Mouse (Mus musculus): Measurements from ENCODE around the gene Lad1. TPM values are rescaled to one million over a fixed set of nuclear protein-coding genes. Genes with fewer than 3 reads are reported as not detected.

Lad1 gene
- polyA plus RNA-seq, 1 experiment from 2014 or later: 0.75 TPM

GRCm38 (mm10) chr1:135812205-135812604, 6.2 kb upstream of the Lad1 start:
- Histone ChIP-seq H3K27ac (no peak overlapping the region), H3K27me3 (replicated peaks) (peaks cover 6% of the 10 kb centered on the region), H3K4me3 (no peak overlapping the region), H3K36me3 (no peaks in the 10 kb centered on the region), H3K4me1 (0 out of 2 replicates have a peak, but pooled peaks cover 2% of the 10 kb centered on the region), H3K9me3 (no peaks in the 10 kb centered on the region), H3K4me2 (replicated peaks) (no peak overlapping the region), H3K9ac (no peak overlapping the region)
- WGBS: 85% methylated on average over 3 of the region's 3 CpGs
- ATAC-seq (ENCODE audit: low FRiP score, low read depth): no peak

GRCm38 (mm10) chr1:135812618-135813017, 5.8 kb upstream of the Lad1 start:
- Histone ChIP-seq H3K9me3 (no peaks in the 10 kb centered on the region), H3K36me3 (no peaks in the 10 kb centered on the region), H3K4me3 (no peak overlapping the region), H3K27ac (no peak overlapping the region), H3K9ac (no peak overlapping the region), H3K4me2 (replicated peaks) (no peak overlapping the region), H3K4me1 (0 out of 2 replicates have a peak, but pooled peaks cover 2% of the 10 kb centered on the region), H3K27me3 (replicated peaks) (peaks cover 10% of the 10 kb centered on the region)
- WGBS: 53% methylated on average over 2 of the region's 2 CpGs
- no peak for ATAC-seq (ENCODE audit: low FRiP score, low read depth)

- peaks cover 15% of the 10 kb centered on the region for H3K27me3 ChIP-seq (replicated peaks)
- H3K36me3 ChIP-seq: no peaks in the 10 kb centered on the region
- H3K9ac ChIP-seq: no peak overlapping the region
- H3K4me3 ChIP-seq: no peak overlapping the region
- 0 out of 2 replicates have a peak, but pooled peaks cover 2% of the 10 kb centered on the region for H3K4me1 ChIP-seq
- no peak overlapping the region for H3K27ac ChIP-seq
- no peak for ATAC-seq (ENCODE audit: low FRiP score, low read depth)
- no peaks in the 10 kb centered on the region for H3K9me3 ChIP-seq
- H3K4me2 ChIP-seq (replicated peaks): no peak overlapping the region
- WGBS: 60% methylated on average over 4 of the region's 4 CpGs
These were observed 5.3 kb upstream of the Lad1 start for GRCm38 (mm10) chr1:135813071-135813470.

- H3K36me3 ChIP-seq: no peaks in the 10 kb centered on the region
- no peaks in the 10 kb centered on the region for H3K9me3 ChIP-seq
- H3K9ac ChIP-seq: no peak overlapping the region
- peaks cover 22% of the 10 kb centered on the region for H3K27me3 ChIP-seq (replicated peaks)
- WGBS: 78% methylated on average over 5 of the region's 5 CpGs
- H3K27ac ChIP-seq: no peak overlapping the region
- H3K4me3 ChIP-seq: no peak overlapping the region
- peaks cover 10% of the 10 kb centered on the region for H3K4me1 ChIP-seq
- no peak for ATAC-seq (ENCODE audit: low FRiP score, low read depth)
- no peak overlapping the region for H3K4me2 ChIP-seq (replicated peaks)
These were observed 4.6 kb upstream of the Lad1 start for GRCm38 (mm10) chr1:135813687-135814395.

GRCm38 (mm10) chr1:135814531-135814930, 3.9 kb upstream of the Lad1 start:
- Histone ChIP-seq H3K36me3 (no peaks in the 10 kb centered on the region), H3K9me3 (no peaks in the 10 kb centered on the region), H3K4me2 (replicated peaks) (no peak overlapping the region), H3K27me3 (replicated peaks) (peaks cover 29% of the 10 kb centered on the region), H3K4me1 (peaks cover 14% of the 10 kb centered on the region), H3K4me3 (no peak overlapping the region), H3K9ac (no peak overlapping the region), H3K27ac (no peak overlapping the region)
- no peak for ATAC-seq (ENCODE audit: low FRiP score, low read depth)
- 87% methylated on average over 5 of the region's 5 CpGs for WGBS

GRCm38 (mm10) chr1:135817595-135817994, 803 bp upstream of the Lad1 start:
- no peak overlapping the region for H3K27ac ChIP-seq
- no peak overlapping the region for H3K4me3 ChIP-seq
- H3K4me1 ChIP-seq: peaks cover 14% of the 10 kb centered on the region
- H3K9ac ChIP-seq: no peak overlapping the region
- WGBS: 75% methylated on average over 4 of the region's 4 CpGs
- H3K4me2 ChIP-seq (replicated peaks): no peak overlapping the region
- ATAC-seq (ENCODE audit: low FRiP score, low read depth): no peak
- no peaks in the 10 kb centered on the region for H3K9me3 ChIP-seq
- peaks cover 50% of the 10 kb centered on the region for H3K27me3 ChIP-seq (replicated peaks)
- H3K36me3 ChIP-seq: no peaks in the 10 kb centered on the region

- no peak overlapping the region for H3K4me3 ChIP-seq
- no peaks in the 10 kb centered on the region for H3K9me3 ChIP-seq
- no peak overlapping the region for H3K9ac ChIP-seq
- H3K27ac ChIP-seq: no peak overlapping the region
- WGBS: 84% methylated on average over 10 of the region's 10 CpGs
- peaks cover 50% of the 10 kb centered on the region for H3K27me3 ChIP-seq (replicated peaks)
- H3K4me2 ChIP-seq (replicated peaks): no peak overlapping the region
- peaks cover 12% of the 10 kb centered on the region for H3K4me1 ChIP-seq
- H3K36me3 ChIP-seq: no peaks in the 10 kb centered on the region
- no peak for ATAC-seq (ENCODE audit: low FRiP score, low read depth)
These were observed 1.7 kb downstream of the Lad1 start for GRCm38 (mm10) chr1:135820071-135820470.

- no peak overlapping the region for H3K9ac ChIP-seq
- H3K27ac ChIP-seq: no peak overlapping the region
- peaks cover 12% of the 10 kb centered on the region for H3K4me1 ChIP-seq
- no peaks in the 10 kb centered on the region for H3K9me3 ChIP-seq
- no peak overlapping the region for H3K4me2 ChIP-seq (replicated peaks)
- no peak for ATAC-seq (ENCODE audit: low FRiP score, low read depth)
- no peaks in the 10 kb centered on the region for H3K36me3 ChIP-seq
- 62% methylated on average over 16 of the region's 16 CpGs for WGBS
- peaks cover 50% of the 10 kb centered on the region for H3K27me3 ChIP-seq (replicated peaks)
- no peak overlapping the region for H3K4me3 ChIP-seq
These were observed 2.5 kb downstream of the Lad1 start for GRCm38 (mm10) chr1:135820736-135821364.

GRCm38 (mm10) chr1:135821780-135822179, 3.4 kb downstream of the Lad1 start:
- WGBS: 73% methylated on average over 7 of the region's 7 CpGs
- Histone ChIP-seq H3K27ac (no peak overlapping the region), H3K9ac (no peak overlapping the region), H3K36me3 (no peaks in the 10 kb centered on the region), H3K4me1 (peaks cover 12% of the 10 kb centered on the region), H3K27me3 (replicated peaks) (peaks cover 49% of the 10 kb centered on the region), H3K4me2 (replicated peaks) (no peak overlapping the region), H3K4me3 (no peak overlapping the region), H3K9me3 (no peaks in the 10 kb centered on the region)
- no peak for ATAC-seq (ENCODE audit: low FRiP score, low read depth)

- Histone ChIP-seq H3K27ac (no peak overlapping the region), H3K4me2 (replicated peaks) (no peak overlapping the region), H3K4me3 (no peak overlapping the region), H3K36me3 (no peaks in the 10 kb centered on the region), H3K4me1 (no peaks in the 10 kb centered on the region), H3K9ac (no peak overlapping the region), H3K9me3 (no peaks in the 10 kb centered on the region), H3K27me3 (replicated peaks) (no peaks in the 10 kb centered on the region)
- no peak for ATAC-seq (ENCODE audit: low FRiP score, low read depth)
- 32% methylated on average over 1 of the region's 1 CpGs for WGBS
These were observed 10.5 kb downstream of the Lad1 start for GRCm38 (mm10) chr1:135828918-135829317.

GRCm38 (mm10) chr1:135834206-135834859, 15.9 kb downstream of the Lad1 start:
- no peaks in the 10 kb centered on the region for H3K36me3 ChIP-seq
- H3K9me3 ChIP-seq: no peaks in the 10 kb centered on the region
- 85% methylated on average over 6 of the region's 6 CpGs for WGBS
- no peak overlapping the region for H3K27ac ChIP-seq
- H3K4me3 ChIP-seq: no peak overlapping the region
- H3K9ac ChIP-seq: no peak overlapping the region
- H3K4me1 ChIP-seq: no peaks in the 10 kb centered on the region
- ATAC-seq (ENCODE audit: low FRiP score, low read depth): no peak
- H3K27me3 ChIP-seq (replicated peaks): no peaks in the 10 kb centered on the region
- no peak overlapping the region for H3K4me2 ChIP-seq (replicated peaks)

- no peak for ATAC-seq (ENCODE audit: low FRiP score, low read depth)
- Histone ChIP-seq H3K9me3 (no peaks in the 10 kb centered on the region), H3K4me2 (replicated peaks) (no peak overlapping the region), H3K36me3 (no peaks in the 10 kb centered on the region), H3K27me3 (replicated peaks) (no peaks in the 10 kb centered on the region), H3K27ac (no peak overlapping the region), H3K4me1 (no peaks in the 10 kb centered on the region), H3K4me3 (no peak overlapping the region), H3K9ac (no peak overlapping the region)
- whole genome bisulfite sequencing: 85% methylated on average over 8 of the region's 8 CpGs
These were observed 16.6 kb downstream of the Lad1 start for GRCm38 (mm10) chr1:135834983-135835382.

Data from neural tube, embryonic 12.5 days (tissue).